Comparison of ENCODE assay signal across 9 mouse cellular contexts in the genomic region with DNA sequence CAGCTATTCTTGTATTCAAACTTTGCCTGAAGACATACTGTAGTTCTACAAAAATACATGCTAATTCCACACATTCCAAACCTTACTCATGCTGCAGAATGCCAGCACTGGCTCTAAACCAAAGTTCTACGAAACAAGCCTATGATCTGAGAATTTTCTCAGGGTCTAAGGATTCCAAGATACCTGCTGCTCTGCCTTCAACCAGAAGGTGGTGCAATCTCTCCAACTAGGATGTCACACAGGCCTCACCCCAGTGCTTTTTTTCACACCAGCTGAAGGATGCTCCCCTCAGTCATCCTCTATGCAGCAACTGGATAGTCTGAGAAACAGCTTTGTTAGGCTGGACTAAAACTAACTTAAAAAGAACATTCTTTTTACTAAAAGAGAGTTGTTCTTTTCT.
A peak's percentile ranks its signal among the peaks of the same experiment; 100 is the strongest.
DNase-seq lines count a peak whose midpoint lies in the region; ATAC-seq and TF ChIP-seq lines count a peak whose summit lies in the region.
"Had no signal": no experiment of that assay in that cellular context is flagged by ENCODE, and none has a peak within 500 bp of the region (broad histone marks: within the 10 kb centered on the region; RNA-seq: fewer than 3 reads in every experiment).

No protein-coding gene starts in this region.

- no peak overlapping the region for H3K27ac ChIP-seq in embryonic fibroblast, embryonic 13.5 days (ENCODE audit: insufficient read depth, low read length)
- H3K27ac ChIP-seq in heart, postnatal 0 days (ENCODE audit: low read depth), result 0 out of 2 replicates have a peak overlapping the region, but pooled peaks have one; percentile 46
- H3K27ac ChIP-seq: liver, embryonic 15.5 days had no signal

- TF ChIP-seq EP300 in heart, postnatal 0 days (IDR thresholded peaks at IDR 0.05; ENCODE audit: low read depth), result no peak

- no peak overlapping the region for H3K4me2 ChIP-seq in heart, postnatal 0 days (ENCODE audit: low read depth, low read length)
- H3K4me2 ChIP-seq: liver, embryonic 15.5 days had no signal

- no peak overlapping the region for H3K9ac ChIP-seq in heart, postnatal 0 days (replicated peaks; ENCODE audit: low read depth, low read length)
- H3K9ac ChIP-seq: liver, embryonic 15.5 days had no signal

- H3K27me3 ChIP-seq in E14TG2a.4 (ENCODE audit: insufficient read depth, low read length), result no peaks in the 10 kb centered on the region
- H3K27me3 ChIP-seq in heart, postnatal 0 days (ENCODE audit: control insufficient read depth, insufficient read depth, low read length), result no peaks in the 10 kb centered on the region
- H3K27me3 ChIP-seq: liver, embryonic 15.5 days had no signal

- ATAC-seq in heart, postnatal 0 days (ENCODE audit: insufficient read depth, low read depth), result peak; percentile 66; the same call in 1 of the 2 replicates

- WGBS in heart, postnatal 0 days, result 15% methylated on average over 1 of the region's 1 CpGs
- WGBS in lung, adult 2 months, result 18% methylated on average over 1 of the region's 1 CpGs

- no peak overlapping the region for H3K4me3 ChIP-seq in E14TG2a.4 (replicated peaks; ENCODE audit: low read length)
- H3K4me3 ChIP-seq in embryonic fibroblast, embryonic 13.5 days (ENCODE audit: insufficient read depth, low read length), result no peak overlapping the region
- no peak overlapping the region for H3K4me3 ChIP-seq in heart, postnatal 0 days (ENCODE audit: low read depth, low read length)
- no peak overlapping the region for H3K4me3 ChIP-seq in lung, adult 2 months (replicated peaks; ENCODE audit: extremely low read depth, low read depth, low read length)
- H3K4me3 ChIP-seq: liver, embryonic 15.5 days had no signal

- peaks cover 56% of the 10 kb centered on the region for H3K36me3 ChIP-seq in E14TG2a.4 (ENCODE audit: insufficient read depth, low read length)
- H3K36me3 ChIP-seq in heart, postnatal 0 days (replicated peaks; ENCODE audit: control insufficient read depth, insufficient read depth, low read length), result peaks cover 44% of the 10 kb centered on the region

- TF ChIP-seq POLR2A in embryonic fibroblast, embryonic 13.5 days (IDR thresholded peaks at IDR 0.05; ENCODE audit: low read depth, low read length), result no peak
- no peak for TF ChIP-seq POLR2A in lung, adult 2 months (IDR thresholded peaks at IDR 0.05; ENCODE audit: borderline replicate concordance, extremely low read depth, low read depth, low read length)

- peak; percentile 55 for TF ChIP-seq CTCF in E14TG2a.4 (conservative IDR thresholded peaks at IDR 0.05; ENCODE audit: low read length)
- TF ChIP-seq CTCF in embryonic fibroblast, embryonic 13.5 days (IDR thresholded peaks at IDR 0.05; ENCODE audit: borderline replicate concordance, insufficient read depth, low read length), result peak; percentile 61; the same call in 1 of the 2 replicates
- TF ChIP-seq CTCF in heart, postnatal 0 days (IDR thresholded peaks at IDR 0.05; ENCODE audit: low read depth), result peak; percentile 78
- peak; percentile 58 for TF ChIP-seq CTCF in lung, adult 2 months (IDR thresholded peaks at IDR 0.05; ENCODE audit: insufficient read depth, low read length)

- DNase-seq in adrenal gland, postnatal 36 days, result peak; percentile 54 to 75
- DNase-seq in heart, postnatal 0 days (ENCODE audit: low spot score), result peak; percentile 71
- DNase-seq in kidney, postnatal 25 days, result peak; percentile 73 to 85
- peak; percentile 50 for DNase-seq in lung, adult 2 months
- DNase-seq in retina, postnatal 7 days (ENCODE audit: low read depth, low spot score), result peak; percentile 49
- DNase-seq in urinary bladder, postnatal 25 days (ENCODE audit: low spot score), result peak; percentile 54

- no peaks in the 10 kb centered on the region for H3K9me3 ChIP-seq in E14TG2a.4 (ENCODE audit: low read length)
- no peaks in the 10 kb centered on the region for H3K9me3 ChIP-seq in heart, postnatal 0 days (replicated peaks; ENCODE audit: control insufficient read depth, low read length)
- H3K9me3 ChIP-seq: liver, embryonic 15.5 days had no signal

- H3K4me1 ChIP-seq in E14TG2a.4 (replicated peaks; ENCODE audit: low read depth, low read length), result peaks cover 27% of the 10 kb centered on the region
- peaks cover 4% of the 10 kb centered on the region for H3K4me1 ChIP-seq in embryonic fibroblast, embryonic 13.5 days (ENCODE audit: control insufficient read depth, insufficient read depth, low read length)
- no peaks in the 10 kb centered on the region for H3K4me1 ChIP-seq in heart, postnatal 0 days (ENCODE audit: control insufficient read depth, insufficient read depth)
- H3K4me1 ChIP-seq in lung, adult 2 months (ENCODE audit: control insufficient read depth, insufficient read depth, low read length), result no peaks in the 10 kb centered on the region; the same call in none of the 2 replicates
- H3K4me1 ChIP-seq: liver, embryonic 15.5 days had no signal
